Mouse (Mus musculus): ENCODE measurements at regions not wholly inside any gene's neighbourhood (a gene's known extent, or its start where the extent isn't known, plus 50 kb on each side); places are given as distances from the start of the nearest gene placed in this dataset.

- DNase-seq (ENCODE audit: low spot score), result peak; percentile 82
- Histone ChIP-seq H3K36me3 (replicated peaks; ENCODE audit: control insufficient read depth, insufficient read depth, low read depth, low read length) (no peaks in the 10 kb centered on the region), H3K9me3 (replicated peaks; ENCODE audit: control insufficient read depth, low read length) (no peaks in the 10 kb centered on the region), H3K9ac (replicated peaks; ENCODE audit: low read length) (no peak overlapping the region), H3K27ac (replicated peaks; ENCODE audit: low read depth, low read length) (peak overlapping the region; percentile 68), H3K4me3 (ENCODE audit: low read depth, low read length) (no peak overlapping the region), H3K4me2 (ENCODE audit: low read depth, low read length) (0 out of 2 replicates have a peak overlapping the region, but pooled peaks have one; percentile 4), H3K27me3 (ENCODE audit: control insufficient read depth, insufficient read depth, low read length) (no peaks in the 10 kb centered on the region), H3K4me1 (ENCODE audit: control insufficient read depth, insufficient read depth, low read length) (peaks cover 11% of the 10 kb centered on the region)
- 22% methylated on average over 14 of the region's 14 CpGs for WGBS
- ATAC-seq (replicated peaks; ENCODE audit: insufficient number of reproducible peaks, low FRiP score, low TSS enrichment, low read depth), result peak; percentile 79
Measured at GRCm38 (mm10) chr5:149353039-149353655, 58.4 kb upstream of the Medag start.

DNA sequence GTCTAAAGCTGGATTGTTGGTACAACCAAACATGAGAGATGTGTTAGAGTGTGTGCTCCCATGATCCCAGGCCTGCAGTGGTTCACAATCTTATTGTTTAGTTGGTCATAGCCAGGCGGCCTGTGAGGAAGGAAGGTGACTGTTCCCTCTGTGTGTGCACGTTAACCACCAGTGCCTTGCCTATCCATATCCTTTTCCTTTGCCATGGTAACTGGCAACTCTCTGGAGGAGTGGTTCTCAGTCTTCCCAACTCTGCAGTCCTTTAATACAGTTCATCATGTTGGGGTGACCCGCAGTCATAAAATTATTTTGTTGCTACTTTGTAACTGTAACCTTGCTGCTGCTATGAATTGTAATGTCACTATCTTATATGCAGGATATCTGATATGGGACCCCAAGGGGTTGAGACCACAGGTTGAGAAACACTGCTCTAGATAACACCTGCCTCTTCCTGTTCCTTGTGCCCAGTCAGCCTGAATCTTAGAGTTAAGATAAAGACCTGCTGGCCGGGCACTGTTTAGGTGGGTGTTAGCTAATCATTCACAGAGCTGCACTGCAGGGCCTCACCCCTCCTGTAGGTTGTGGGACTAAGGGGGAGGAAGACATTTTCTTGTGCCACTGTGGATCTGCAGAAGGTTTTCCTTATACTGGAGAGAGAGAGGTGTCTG is 57.0 kb upstream of the Medag start:
- 74% methylated on average over 4 of the region's 4 CpGs for WGBS
- no peak overlapping the region for H3K9ac ChIP-seq (replicated peaks; ENCODE audit: low read length)
- DNase-seq (ENCODE audit: low spot score) (no peak), ATAC-seq (replicated peaks; ENCODE audit: insufficient number of reproducible peaks, low FRiP score, low TSS enrichment, low read depth) (no peak)
- H3K4me1 ChIP-seq (ENCODE audit: control insufficient read depth, insufficient read depth, low read length), result peaks cover 11% of the 10 kb centered on the region
- no peaks in the 10 kb centered on the region for H3K27me3 ChIP-seq (ENCODE audit: control insufficient read depth, insufficient read depth, low read length)
- H3K4me2 ChIP-seq (ENCODE audit: low read depth, low read length), result no peak overlapping the region
- no peaks in the 10 kb centered on the region for H3K9me3 ChIP-seq (replicated peaks; ENCODE audit: control insufficient read depth, low read length)
- H3K27ac ChIP-seq (replicated peaks; ENCODE audit: low read depth, low read length), result no peak overlapping the region
- no peak overlapping the region for H3K4me3 ChIP-seq (ENCODE audit: low read depth, low read length)
- H3K36me3 ChIP-seq (replicated peaks; ENCODE audit: control insufficient read depth, insufficient read depth, low read depth, low read length), result no peaks in the 10 kb centered on the region

GRCm38 (mm10) chr5:149355131-149355530 is 56.4 kb upstream of the Medag start:
- DNase-seq (ENCODE audit: low spot score) (no peak), ATAC-seq (replicated peaks; ENCODE audit: insufficient number of reproducible peaks, low FRiP score, low TSS enrichment, low read depth) (no peak)
- WGBS, result 80% methylated on average over 7 of the region's 7 CpGs
- H3K4me1 ChIP-seq (ENCODE audit: control insufficient read depth, insufficient read depth, low read length), result peaks cover 11% of the 10 kb centered on the region
- H3K36me3 ChIP-seq (replicated peaks; ENCODE audit: control insufficient read depth, insufficient read depth, low read depth, low read length), result no peaks in the 10 kb centered on the region
- no peak overlapping the region for H3K9ac ChIP-seq (replicated peaks; ENCODE audit: low read length)
- no peaks in the 10 kb centered on the region for H3K27me3 ChIP-seq (ENCODE audit: control insufficient read depth, insufficient read depth, low read length)
- no peak overlapping the region for H3K4me2 ChIP-seq (ENCODE audit: low read depth, low read length)
- H3K9me3 ChIP-seq (replicated peaks; ENCODE audit: control insufficient read depth, low read length), result no peaks in the 10 kb centered on the region
- no peak overlapping the region for H3K27ac ChIP-seq (replicated peaks; ENCODE audit: low read depth, low read length)
- no peak overlapping the region for H3K4me3 ChIP-seq (ENCODE audit: low read depth, low read length)

DNA sequence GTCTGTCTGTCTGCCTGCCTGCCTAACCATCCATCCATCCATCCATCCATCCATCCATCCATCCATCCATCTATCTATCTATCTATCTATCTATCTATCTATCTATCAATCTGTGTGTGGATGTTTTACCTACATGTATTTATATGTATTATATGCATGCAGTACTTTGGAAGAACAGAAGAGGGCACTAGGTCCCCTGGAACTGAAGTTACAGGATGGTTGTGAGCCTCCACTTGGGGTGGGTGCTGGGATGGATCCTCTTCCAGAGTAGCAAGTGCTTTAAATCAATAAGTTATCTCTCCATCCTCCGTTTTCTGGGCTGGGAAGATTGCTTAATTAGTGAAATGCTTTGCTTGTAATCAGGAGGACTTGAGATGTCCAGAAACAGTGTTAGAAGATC is 54.6 kb upstream of the Medag start:
- no peaks in the 10 kb centered on the region for H3K36me3 ChIP-seq (replicated peaks; ENCODE audit: control insufficient read depth, insufficient read depth, low read depth, low read length)
- WGBS, result 86% methylated on average over 1 of the region's 1 CpGs
- DNase-seq (ENCODE audit: low spot score), result no peak
- H3K4me2 ChIP-seq (ENCODE audit: low read depth, low read length), result no peak overlapping the region
- H3K4me1 ChIP-seq (ENCODE audit: control insufficient read depth, insufficient read depth, low read length), result peaks cover 11% of the 10 kb centered on the region
- H3K9ac ChIP-seq (replicated peaks; ENCODE audit: low read length), result no peak overlapping the region
- no peak overlapping the region for H3K27ac ChIP-seq (replicated peaks; ENCODE audit: low read depth, low read length)
- no peaks in the 10 kb centered on the region for H3K9me3 ChIP-seq (replicated peaks; ENCODE audit: control insufficient read depth, low read length)
- no peaks in the 10 kb centered on the region for H3K27me3 ChIP-seq (ENCODE audit: control insufficient read depth, insufficient read depth, low read length)
- H3K4me3 ChIP-seq (ENCODE audit: low read depth, low read length), result no peak overlapping the region
- ATAC-seq (replicated peaks; ENCODE audit: insufficient number of reproducible peaks, low FRiP score, low TSS enrichment, low read depth), result no peak
